Mouse (Mus musculus) stomach, postnatal 0 days (tissue): ENCODE measurements around the gene Tie1. TPM values are rescaled to one million over a fixed set of nuclear protein-coding genes. Genes with fewer than 3 reads are reported as not detected.

ENCODE experiments used
- ATAC-seq: fragments of 200-750 bp; cut with Nextera tagmentation; 2 replicates; pipeline ENCODE4 v1.8.0; 2017; ENCODE audit not compliant: low FRiP score, low TSS enrichment
- DNase-seq: peaks from one replicate; pipeline ENCODE4 v3.0.0-alpha.2; 2016; ENCODE audit warnings: low spot score
- H3K27ac ChIP-seq: fragments of 300-500 bp; sonication (generic); replicated peaks from 2 replicates; pipeline ENCODE4 v1.5.1; 2014; ENCODE audit warnings: mild to moderate bottlenecking, control low read depth
- H3K27me3 ChIP-seq: fragments of 300-500 bp; sonication (generic); 2 replicates; pipeline ENCODE4 v1.6.1; 2014; ENCODE audit warnings: low read length; ENCODE audit not compliant: control insufficient read depth, insufficient read depth
- H3K36me3 ChIP-seq: fragments of 300-500 bp; sonication (generic); 2 replicates; pipeline ENCODE4 v1.6.1; 2014; ENCODE audit warnings: low read length, mixed read lengths; ENCODE audit not compliant: control insufficient read depth, insufficient read depth
- H3K4me1 ChIP-seq: fragments of 300-500 bp; sonication (generic); replicated peaks from 2 replicates; pipeline ENCODE4 v1.6.1; 2014; ENCODE audit warnings: antibody characterized with exemption; ENCODE audit not compliant: control insufficient read depth, insufficient read depth
- H3K4me2 ChIP-seq: fragments of 300-500 bp; sonication (generic); replicated peaks from 2 replicates; pipeline ENCODE4 v1.6.1; 2014; ENCODE audit warnings: low read depth, mild to moderate bottlenecking, control low read depth, moderate library complexity
- H3K4me3 ChIP-seq: fragments of 300-500 bp; sonication (generic); 2 replicates; pipeline ENCODE4 v1.5.1; 2014; ENCODE audit warnings: low read depth, low read length, control low read depth
- H3K9ac ChIP-seq: fragments of 300-500 bp; sonication (generic); 2 replicates; pipeline ENCODE4 v1.6.1; 2014; ENCODE audit warnings: mild to moderate bottlenecking, low read length, control low read depth, mixed read lengths
- H3K9me3 ChIP-seq: fragments of 300-500 bp; sonication (generic); 2 replicates; pipeline ENCODE4 v1.6.1; 2016; ENCODE audit warnings: low read length; ENCODE audit not compliant: control insufficient read depth
- CTCF ChIP-seq: IDR thresholded peaks from 2 replicates; pipeline ENCODE4 v1.5.1; 2016; ENCODE audit warnings: antibody characterized with exemption, low read depth, mild to moderate bottlenecking, moderate library complexity
- EP300 ChIP-seq: optimal IDR thresholded peaks from 2 replicates; pipeline ENCODE3; 2016; ENCODE audit warnings: antibody characterized with exemption
- WGBS: fragments of 180-500 bp; shearing (Covaris S2); extraction: QIAGEN DNeasy Blood & Tissue Kit; methylation state at CpG from one replicate; pipeline ENCODE4 v1.1.7; 2014; 5-methylcytosine and 5-hydroxymethylcytosine counted together
- polyA plus RNA-seq: library from polyadenylated mRNA; unstranded; fragments of >200 nt; fragmentation: Nextera tagmentation; extraction: Ambion mirVana; gene quantifications from 2 replicates; pipeline ENCODE4 v1.2.1, GENCODE M21; 2015

Gene Tie1
- polyA plus RNA-seq, 1 experiment from 2014 or later: 9.2 TPM

DNA sequence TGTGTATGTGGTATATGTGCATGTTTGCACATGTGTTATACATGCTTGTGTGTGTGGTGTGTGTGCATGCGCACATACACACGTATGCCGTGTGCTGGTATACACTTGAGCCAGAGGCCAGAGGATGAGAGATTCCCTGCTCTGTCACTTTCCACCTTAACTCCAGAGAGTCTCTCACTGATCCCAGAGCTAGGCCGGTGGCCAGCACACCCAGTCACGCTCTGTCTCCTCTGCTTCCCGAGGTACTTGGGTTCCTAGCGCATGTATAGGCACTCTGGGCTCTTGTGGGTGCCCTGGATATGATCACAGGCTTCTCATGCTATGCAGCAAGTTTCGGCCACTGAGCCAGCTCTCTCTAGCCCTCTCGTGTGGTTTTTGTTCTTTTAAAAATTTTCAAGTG is 10.9 kb upstream of the Tie1 start:
- no peaks in the 10 kb centered on the region for H3K36me3 ChIP-seq
- no peak overlapping the region for H3K27ac ChIP-seq
- H3K4me2 ChIP-seq: no peak overlapping the region
- 60% methylated on average over 9 of the region's 9 CpGs for WGBS
- DNase-seq: no peak
- no peaks in the 10 kb centered on the region for H3K9me3 ChIP-seq
- H3K4me3 ChIP-seq: no peak overlapping the region
- TF ChIP-seq CTCF: no peak
- no peak for TF ChIP-seq EP300
- H3K9ac ChIP-seq: no peak overlapping the region
- ATAC-seq: no peak
- H3K4me1 ChIP-seq: no peaks in the 10 kb centered on the region
- no peaks in the 10 kb centered on the region for H3K27me3 ChIP-seq

DNA sequence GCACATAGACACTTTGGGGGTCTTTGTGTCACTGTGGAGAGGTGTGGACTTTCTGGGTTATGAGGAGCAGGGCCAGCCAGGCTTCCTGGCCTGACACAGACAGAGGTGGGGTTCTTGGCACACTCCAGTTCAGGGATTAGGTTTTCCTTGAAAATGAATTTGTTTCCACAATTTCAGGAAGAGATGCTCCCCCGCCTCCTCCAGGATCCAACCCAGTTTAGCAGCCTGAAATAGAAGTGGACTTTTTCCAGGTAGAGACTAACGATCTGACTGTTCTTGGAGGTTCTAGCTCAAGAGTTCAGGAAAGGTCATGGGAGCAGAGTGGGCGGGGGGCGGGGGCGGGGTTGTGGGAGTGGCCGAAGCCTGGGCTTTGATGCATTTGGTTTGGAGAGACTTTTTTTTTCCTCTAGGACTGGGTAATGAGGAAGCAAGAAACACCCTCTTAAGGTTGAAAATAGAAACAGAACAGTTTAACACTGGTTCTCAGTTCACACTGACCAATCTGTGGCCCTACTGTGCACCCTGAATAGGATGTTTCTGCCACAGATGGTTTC is 10.4 kb upstream of the Tie1 start:
- Histone ChIP-seq H3K4me1 (no peaks in the 10 kb centered on the region), H3K36me3 (no peaks in the 10 kb centered on the region), H3K9me3 (no peaks in the 10 kb centered on the region), H3K27ac (no peak overlapping the region), H3K4me2 (no peak overlapping the region), H3K27me3 (no peaks in the 10 kb centered on the region), H3K4me3 (no peak overlapping the region), H3K9ac (no peak overlapping the region)
- ATAC-seq (peak; percentile 35; the same call in 1 of the 2 replicates), DNase-seq (peak; percentile 27)
- TF ChIP-seq EP300 (no peak), CTCF (no peak)
- WGBS: 43% methylated on average over 6 of the region's 6 CpGs

DNA sequence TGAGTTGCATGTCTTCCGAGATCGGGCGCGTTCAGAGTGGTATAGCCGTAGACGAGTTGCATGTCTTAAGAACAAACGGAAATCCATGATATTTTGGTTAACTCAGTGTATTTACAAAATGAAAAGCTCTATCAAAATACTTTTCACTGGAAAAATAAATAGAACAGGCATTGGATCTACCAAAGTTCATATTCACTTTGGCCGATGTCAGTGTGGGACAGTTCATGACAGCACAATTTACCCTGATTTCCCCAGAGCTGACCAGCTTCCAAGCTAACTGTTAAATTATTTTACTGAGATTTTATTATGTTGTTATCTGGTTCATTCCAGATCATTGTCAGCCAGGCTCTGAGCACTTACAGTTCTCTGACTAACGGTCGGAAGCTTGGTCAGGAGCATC is 600 bp upstream of the Tie1 start:
- Histone ChIP-seq H3K27ac (no peak overlapping the region), H3K9ac (no peak overlapping the region), H3K9me3 (no peaks in the 10 kb centered on the region), H3K27me3 (no peaks in the 10 kb centered on the region), H3K4me2 (no peak overlapping the region), H3K4me3 (no peak overlapping the region), H3K4me1 (no peaks in the 10 kb centered on the region), H3K36me3 (no peaks in the 10 kb centered on the region)
- ATAC-seq: no peak
- TF ChIP-seq CTCF (no peak), EP300 (no peak)
- DNase-seq: no peak
- WGBS: 62% methylated on average over 10 of the region's 10 CpGs

DNA sequence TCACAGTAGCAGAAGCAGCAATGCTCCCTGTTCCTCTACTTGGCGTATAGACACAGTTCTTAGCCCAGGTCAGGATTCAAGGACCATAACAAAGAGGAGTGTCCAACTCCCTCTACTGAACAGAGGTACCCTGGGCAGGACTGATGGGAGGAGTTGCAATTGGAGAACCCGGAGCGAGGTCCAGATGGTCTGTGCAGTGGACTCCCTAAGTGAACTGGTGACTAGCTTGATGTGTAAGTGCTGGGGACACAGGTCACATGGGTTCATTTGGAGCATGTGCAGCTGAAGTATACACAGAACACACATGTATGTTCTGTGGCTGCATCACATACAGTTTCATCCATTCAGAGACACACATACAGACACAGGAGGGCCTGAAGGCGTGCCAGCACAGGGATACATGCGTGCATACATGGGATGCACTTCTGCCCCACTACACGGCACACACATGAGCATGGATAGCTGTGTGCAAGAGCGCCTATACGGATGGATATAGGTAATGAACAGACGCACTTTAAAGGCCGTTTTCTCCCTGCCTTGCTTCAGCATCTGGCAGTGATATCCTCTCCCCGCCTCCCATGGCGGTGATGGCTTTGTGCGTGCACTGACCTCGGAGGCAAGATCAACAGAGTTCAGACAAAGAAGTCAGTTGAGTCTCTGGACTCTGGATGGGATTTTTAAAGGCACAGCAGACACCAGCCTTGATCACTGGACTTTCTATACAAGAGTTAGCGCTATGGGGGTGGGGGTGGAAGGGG is 12.9 kb downstream of the Tie1 start:
- no peak for DNase-seq
- TF ChIP-seq CTCF (no peak), EP300 (no peak)
- Histone ChIP-seq H3K27me3 (no peaks in the 10 kb centered on the region), H3K36me3 (no peaks in the 10 kb centered on the region), H3K9me3 (no peaks in the 10 kb centered on the region), H3K4me1 (no peaks in the 10 kb centered on the region), H3K4me3 (no peak overlapping the region), H3K27ac (no peak overlapping the region), H3K9ac (no peak overlapping the region), H3K4me2 (no peak overlapping the region)
- WGBS: 55% methylated on average over 15 of the region's 15 CpGs
- ATAC-seq: no peak

DNA sequence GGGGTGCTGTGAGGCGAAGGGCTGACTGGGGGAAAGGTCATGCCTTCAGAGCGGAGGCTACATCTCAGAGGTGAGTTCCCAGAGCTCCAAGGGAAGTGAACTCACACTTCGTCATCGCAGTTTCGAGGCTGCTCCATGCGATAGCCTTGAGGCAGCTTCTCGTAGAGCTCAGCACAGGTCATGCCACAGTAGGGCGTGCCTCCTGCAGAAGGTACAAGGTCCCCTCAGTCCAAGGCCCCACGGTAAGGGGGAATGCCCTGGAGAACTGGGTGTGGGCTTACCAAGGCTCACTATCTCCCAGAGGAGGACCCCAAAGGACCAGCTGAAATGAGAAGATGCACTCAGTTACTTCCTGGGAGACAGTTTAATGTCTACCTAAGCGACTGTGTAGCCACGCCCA is 17.2 kb downstream of the Tie1 start:
- no peak overlapping the region for H3K4me3 ChIP-seq
- H3K36me3 ChIP-seq: no peaks in the 10 kb centered on the region
- WGBS: 80% methylated on average over 11 of the region's 11 CpGs
- no peaks in the 10 kb centered on the region for H3K4me1 ChIP-seq
- ATAC-seq: no peak
- no peak for DNase-seq
- TF ChIP-seq CTCF (no peak), EP300 (no peak)
- H3K9me3 ChIP-seq: no peaks in the 10 kb centered on the region
- no peak overlapping the region for H3K9ac ChIP-seq
- no peak overlapping the region for H3K27ac ChIP-seq
- no peaks in the 10 kb centered on the region for H3K27me3 ChIP-seq
- H3K4me2 ChIP-seq: no peak overlapping the region

DNA sequence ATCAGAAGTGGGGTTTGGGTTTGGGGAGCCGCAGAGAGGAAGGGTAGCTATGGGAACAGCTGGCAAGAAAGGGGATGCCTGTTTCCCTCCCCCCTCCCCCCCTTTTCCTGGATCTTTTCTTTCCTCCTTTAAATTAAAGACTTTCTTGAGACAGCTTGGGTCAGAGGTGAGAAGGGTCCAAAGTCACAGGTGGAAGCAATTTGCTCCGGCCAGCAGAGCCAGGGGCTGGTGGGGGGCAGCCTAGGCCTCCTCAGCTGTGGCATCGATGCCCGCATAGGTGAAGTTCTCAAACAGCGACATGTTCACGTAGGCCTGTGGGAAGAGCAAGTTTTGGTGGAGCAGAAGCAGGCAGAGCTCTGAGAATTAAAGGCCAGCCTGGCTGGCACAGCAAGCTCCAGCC is 18.6 kb downstream of the Tie1 start:
- Histone ChIP-seq H3K4me3 (no peak overlapping the region), H3K27ac (no peak overlapping the region), H3K4me1 (no peaks in the 10 kb centered on the region), H3K9me3 (no peaks in the 10 kb centered on the region), H3K4me2 (no peak overlapping the region), H3K9ac (no peak overlapping the region), H3K27me3 (no peaks in the 10 kb centered on the region), H3K36me3 (no peaks in the 10 kb centered on the region)
- TF ChIP-seq EP300 (no peak), CTCF (no peak)
- ATAC-seq: no peak
- no peak for DNase-seq
- 77% methylated on average over 6 of the region's 6 CpGs for WGBS
